Mouse (Mus musculus) bone marrow, adult 2 months (tissue): Measurements from ENCODE around the gene Sp2. TPM values are rescaled to one million over a fixed set of nuclear protein-coding genes. Genes with fewer than 3 reads are reported as not detected.

Experiments
- H3K27ac ChIP-seq: fragments of 200-500 bp; 2 replicates; pipeline ENCODE4 v1.5.1; 2012; ENCODE audit warnings: low read depth, mild to moderate bottlenecking, control low read depth, inconsistent platforms, low read length; ENCODE audit not compliant: control insufficient read depth, poor library complexity, insufficient read depth
- H3K4me1 ChIP-seq: fragments of 200-500 bp; 2 replicates; pipeline ENCODE4 v1.6.1; 2011; ENCODE audit warnings: low read length; ENCODE audit not compliant: control insufficient read depth, insufficient read depth
- H3K4me3 ChIP-seq: fragments of 200-500 bp; replicated peaks from 2 replicates; pipeline ENCODE3; 2011; ENCODE audit warnings: mild to moderate bottlenecking, low read depth, low read length, control low read depth; ENCODE audit not compliant: control insufficient read depth
- CTCF ChIP-seq: fragments of 200-500 bp; IDR thresholded peaks from 2 replicates; pipeline ENCODE4 v1.5.1; 2011; ENCODE audit warnings: low read length, control low read depth; ENCODE audit not compliant: control insufficient read depth, insufficient read depth
- POLR2A ChIP-seq: fragments of 200-500 bp; IDR thresholded peaks from 2 replicates; pipeline ENCODE4 v1.6.1; 2011; ENCODE audit warnings: low read depth, mild to moderate bottlenecking, control low read depth, low read length, borderline replicate concordance; ENCODE audit not compliant: control insufficient read depth
- WGBS: fragments of 180-500 bp; shearing (Covaris S2); methylation state at CpG from one replicate; pipeline ENCODE4 v1.1.7; 2018; 5-methylcytosine and 5-hydroxymethylcytosine counted together
- polyA plus RNA-seq: library from polyadenylated mRNA; stranded (reverse); fragments of >200 nt; gene quantifications from 2 replicates; pipeline ENCODE4 v1.2.4, GENCODE M21; 2011; ENCODE audit warnings: low replicate concordance; ENCODE audit not compliant: missing spikeins, insufficient read depth, insufficient read length

The Sp2 gene
- polyA plus RNA-seq, 1 experiment = 16.9 TPM

- Histone ChIP-seq H3K27ac (no peak overlapping the region), H3K4me3 (no peak overlapping the region), H3K4me1 (peaks cover 3% of the 10 kb centered on the region; the same call in 1 of the 2 replicates)
- TF ChIP-seq CTCF (no peak), POLR2A (no peak)
- 42% methylated on average over 5 of the region's 5 CpGs for WGBS
These were observed 20.4 kb upstream of the Sp2 start for GRCm38 (mm10) chr11:97003170-97003569.

GRCm38 (mm10) chr11:96997380-96997956 is 14.7 kb upstream of the Sp2 start:
- no peak overlapping the region for H3K4me3 ChIP-seq
- H3K27ac ChIP-seq = no peak overlapping the region
- no peaks in the 10 kb centered on the region for H3K4me1 ChIP-seq
- TF ChIP-seq POLR2A (no peak), CTCF (no peak)
- 35% methylated on average over 30 of the region's 30 CpGs for WGBS

- H3K4me3 ChIP-seq = no peak overlapping the region
- WGBS = 64% methylated on average over 17 of the region's 17 CpGs
These were observed 14.1 kb upstream of the Sp2 start for GRCm38 (mm10) chr11:96996773-96997379.

GRCm38 (mm10) chr11:96995836-96996772 is 13.3 kb upstream of the Sp2 start:
- Histone ChIP-seq H3K27ac (no peak overlapping the region), H3K4me3 (no peak overlapping the region), H3K4me1 (no peaks in the 10 kb centered on the region)
- 56% methylated on average over 15 of the region's 15 CpGs for WGBS
- TF ChIP-seq CTCF = no peak
- no peak for TF ChIP-seq POLR2A

More at GRCm38 (mm10) chr11:96996773-96997379, 14.1 kb upstream of the Sp2 start:
- Histone ChIP-seq H3K27ac (no peak overlapping the region), H3K4me1 (no peaks in the 10 kb centered on the region)
- no peak for TF ChIP-seq CTCF
- no peak for TF ChIP-seq POLR2A

- no peak overlapping the region for H3K4me3 ChIP-seq
- 72% methylated on average over 5 of the region's 5 CpGs for WGBS
- H3K4me1 ChIP-seq = no peaks in the 10 kb centered on the region
- no peak for TF ChIP-seq POLR2A
- no peak for TF ChIP-seq CTCF
- H3K27ac ChIP-seq = no peak overlapping the region
These were observed 12.3 kb upstream of the Sp2 start for GRCm38 (mm10) chr11:96995031-96995430.

- no peaks in the 10 kb centered on the region for H3K4me1 ChIP-seq
- H3K27ac ChIP-seq = no peak overlapping the region
- no peak overlapping the region for H3K4me3 ChIP-seq
- TF ChIP-seq POLR2A (no peak), CTCF (no peak)
- WGBS = 40% methylated on average over 8 of the region's 8 CpGs
These were observed 10.1 kb upstream of the Sp2 start for GRCm38 (mm10) chr11:96992722-96993311.

- Histone ChIP-seq H3K27ac (no peak overlapping the region), H3K4me3 (no peak overlapping the region), H3K4me1 (no peaks in the 10 kb centered on the region)
- 72% methylated on average over 5 of the region's 5 CpGs for WGBS
- TF ChIP-seq POLR2A (no peak), CTCF (no peak)
These were observed 8.7 kb upstream of the Sp2 start for GRCm38 (mm10) chr11:96991501-96991900.

GRCm38 (mm10) chr11:96987873-96988655 is 5.3 kb upstream of the Sp2 start:
- H3K4me1 ChIP-seq = no peaks in the 10 kb centered on the region
- peak overlapping the region; percentile 61 for H3K4me3 ChIP-seq
- WGBS = 3% methylated on average over 31 of the region's 31 CpGs
- TF ChIP-seq POLR2A = 0 out of 2 replicates have a peak, but pooled peaks have one; percentile 26
- no peak; the same call in 1 of the 2 replicates for TF ChIP-seq CTCF
- peak overlapping the region; percentile 51 for H3K27ac ChIP-seq
